Mouse (Mus musculus): ENCODE data around the gene Ttll11. TPM values are rescaled to one million over a fixed set of nuclear protein-coding genes. Genes with fewer than 3 reads are reported as not detected.

The Ttll11 gene
- polyA plus RNA-seq, 1 experiment from 2014 or later = 0.63 TPM

DNA sequence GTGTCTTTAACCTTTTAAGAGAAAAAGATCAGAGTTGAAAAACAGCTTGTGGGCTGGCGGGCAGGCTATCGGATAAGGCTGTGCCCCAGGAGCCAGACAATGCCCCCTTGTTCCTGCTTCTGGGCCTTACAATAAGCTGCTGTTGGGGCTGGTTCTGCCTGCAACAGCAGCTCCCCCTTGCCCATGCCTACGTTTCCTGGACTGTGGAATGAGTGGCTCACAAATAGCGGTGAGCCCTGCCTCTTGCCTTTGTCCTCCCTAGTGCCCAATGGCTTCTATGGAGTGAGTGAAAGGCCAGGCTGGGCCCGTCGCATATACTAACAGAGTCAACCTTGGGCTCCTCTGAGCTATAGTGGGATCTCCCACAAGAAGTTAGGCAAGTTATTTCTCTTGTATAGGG lies 277.1 kb downstream of the Ttll11 start:
- Histone ChIP-seq H3K36me3 (replicated peaks) (no peaks in the 10 kb centered on the region), H3K27ac (replicated peaks) (no peak overlapping the region), H3K9ac (no peak overlapping the region), H3K9me3 (replicated peaks) (no peaks in the 10 kb centered on the region), H3K4me2 (no peak overlapping the region), H3K4me1 (replicated peaks) (no peaks in the 10 kb centered on the region; the same call in 1 of the 2 replicates), H3K27me3 (no peaks in the 10 kb centered on the region), H3K4me3 (replicated peaks) (no peak overlapping the region)
- 76% methylated on average over 6 of the region's 6 CpGs for WGBS (ENCODE audit: insufficient replicate concordance)
- ATAC-seq (ENCODE audit: insufficient read depth) = no peak

DNA sequence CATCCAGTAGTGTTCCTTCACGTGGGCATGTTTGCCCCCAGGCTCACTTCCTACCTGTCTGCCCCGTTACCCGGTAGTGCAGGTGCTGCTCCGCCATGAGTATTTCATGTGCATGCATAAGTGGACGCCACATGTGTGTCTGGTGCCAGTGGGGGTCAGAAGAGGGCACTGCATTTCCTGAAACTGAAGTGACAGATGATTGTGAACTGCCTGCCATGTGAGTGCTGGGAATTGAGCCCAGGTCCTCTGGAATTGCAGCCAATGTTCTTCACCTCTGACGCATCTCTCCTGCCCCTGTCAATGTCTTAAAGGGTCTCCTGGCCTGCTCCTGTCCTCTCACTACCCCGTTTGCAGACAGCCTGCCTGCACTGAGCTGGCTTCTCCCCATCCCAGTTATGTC lies 277.7 kb downstream of the Ttll11 start:
- no peaks in the 10 kb centered on the region for H3K36me3 ChIP-seq (replicated peaks)
- 66% methylated on average over 7 of the region's 7 CpGs for WGBS (ENCODE audit: insufficient replicate concordance)
- no peak overlapping the region for H3K9ac ChIP-seq
- no peak overlapping the region for H3K4me3 ChIP-seq (replicated peaks)
- no peaks in the 10 kb centered on the region for H3K9me3 ChIP-seq (replicated peaks)
- H3K27me3 ChIP-seq = no peaks in the 10 kb centered on the region
- no peak overlapping the region for H3K4me2 ChIP-seq
- H3K4me1 ChIP-seq (replicated peaks) = peaks cover 2% of the 10 kb centered on the region; the same call in 1 of the 2 replicates
- no peak overlapping the region for H3K27ac ChIP-seq (replicated peaks)
- no peak for ATAC-seq (ENCODE audit: insufficient read depth)

Other genes with a start within 250 kb of the Ttll11 start
- gene Ndufa8, start 69.5 kb upstream of the Ttll11 start, polyA plus RNA-seq (2015; fragmentation: Nextera tagmentation; extraction: Ambion mirVana) = 132 and 136 TPM in 2 replicates
- gene Morn5, start 69.5 kb upstream of the Ttll11 start, polyA plus RNA-seq (2015; fragmentation: Nextera tagmentation; extraction: Ambion mirVana) = not detected in 2 replicates
- 0.31 and 0.37 TPM in 2 replicates for gene Lhx6, start 125.5 kb upstream of the Ttll11 start, polyA plus RNA-seq (2015; fragmentation: Nextera tagmentation; extraction: Ambion mirVana)
- gene Mrrf, start 156.5 kb upstream of the Ttll11 start, polyA plus RNA-seq (2015; fragmentation: Nextera tagmentation; extraction: Ambion mirVana) = 17.2 and 18.3 TPM in 2 replicates
- gene Rbm18, start 156.9 kb upstream of the Ttll11 start, polyA plus RNA-seq (2015; fragmentation: Nextera tagmentation; extraction: Ambion mirVana) = 22.8 and 23.8 TPM in 2 replicates

All from liver, embryonic 15.5 days (tissue).